Mouse (Mus musculus) thymus, postnatal 10 days (tissue): ENCODE data around the gene Pcgf6.
"Not testable (repeated sequence)": the region's sequence is repeated elsewhere in the genome, so short reads cannot be mapped to it uniquely, and the experiment has no call there.

Experiments
- DNase-seq, 2 experiments: peaks; one replicate each; pipeline ENCODE4 v3.0.0; 2021; ENCODE audit warnings: low spot score in 2 of 2

Pcgf6 gene

GRCm38 (mm10) chr19:47026513-47026912 is 24.2 kb downstream of the Pcgf6 start:
- no peak for DNase-seq

- DNase-seq: no peak
Measured at GRCm38 (mm10) chr19:47024954-47025353, 25.8 kb downstream of the Pcgf6 start.

- no peak for DNase-seq
Measured at GRCm38 (mm10) chr19:47023546-47023945, 27.2 kb downstream of the Pcgf6 start.

- DNase-seq: no peak
Measured at GRCm38 (mm10) chr19:47022709-47023108, 28.0 kb downstream of the Pcgf6 start.

- DNase-seq: no peak
Measured at GRCm38 (mm10) chr19:47019326-47019725, 31.4 kb downstream of the Pcgf6 start.

- no peak for DNase-seq
Measured at GRCm38 (mm10) chr19:47018330-47018729, 32.4 kb downstream of the Pcgf6 start.

- DNase-seq: no peak
Measured at GRCm38 (mm10) chr19:47017831-47018230, 32.9 kb downstream of the Pcgf6 start.

GRCm38 (mm10) chr19:47016487-47016886 is 34.2 kb downstream of the Pcgf6 start:
- DNase-seq: peak in 1 of 2 experiments; percentile 73

- no peak for DNase-seq
Measured at GRCm38 (mm10) chr19:47015965-47016364, 34.7 kb downstream of the Pcgf6 start.

GRCm38 (mm10) chr19:47015396-47015795 is 35.3 kb downstream of the Pcgf6 start:
- no peak for DNase-seq

- DNase-seq: peak in 1 of 2 experiments; percentile 24
Measured at GRCm38 (mm10) chr19:47014447-47015381, 36.0 kb downstream of the Pcgf6 start, which contains the start of the genes Ina and Nt5c2. Ina (plus strand) TSS chr19:47014698. Nt5c2 (minus strand) TSS chr19:47015153.

- no peak for DNase-seq
Measured at GRCm38 (mm10) chr19:47014159-47014446, 36.6 kb downstream of the Pcgf6 start.

GRCm38 (mm10) chr19:47013340-47014158 is 37.2 kb downstream of the Pcgf6 start:
- DNase-seq: no peak

GRCm38 (mm10) chr19:47012521-47013130 is 38.1 kb downstream of the Pcgf6 start:
- DNase-seq: no peak

- no peak for DNase-seq
Measured at GRCm38 (mm10) chr19:47009943-47010342, 40.8 kb downstream of the Pcgf6 start.

- no peak for DNase-seq
Measured at GRCm38 (mm10) chr19:47009420-47009819, 41.3 kb downstream of the Pcgf6 start.

- peak in 1 of 2 experiments; percentile 32 for DNase-seq
Measured at GRCm38 (mm10) chr19:47006321-47006720, 44.4 kb downstream of the Pcgf6 start.

GRCm38 (mm10) chr19:47005873-47006272 is 44.8 kb downstream of the Pcgf6 start:
- no peak for DNase-seq

- DNase-seq: no peak
Measured at GRCm38 (mm10) chr19:47003742-47004511, 46.8 kb downstream of the Pcgf6 start.

- DNase-seq: not testable (repeated sequence)
Measured at GRCm38 (mm10) chr19:47000357-47000756, 50.3 kb downstream of the Pcgf6 start.

- DNase-seq: no peak
Measured at GRCm38 (mm10) chr19:46999753-47000152, 51.0 kb downstream of the Pcgf6 start.
